Mouse (Mus musculus): Measurements from ENCODE around the gene Rusc1. TPM values are rescaled to one million over a fixed set of nuclear protein-coding genes. Genes with fewer than 3 reads are reported as not detected.

Gene Rusc1
- total RNA-seq, 2 experiments from 2014 or later = 186 to 198 TPM

Other genes starting within 250 kb of the Rusc1 start
- 10 to 100 TPM; 20.6 to 22.5 TPM for gene Msto1, start 179.3 kb downstream of the Rusc1 start, total RNA-seq (2021)
- gene Ash1l, start 142.7 kb downstream of the Rusc1 start, total RNA-seq (2021) = 10 to 100 TPM; 90.9 to 92.2 TPM
- gene Dap3, start 142.1 kb downstream of the Rusc1 start, total RNA-seq (2021) = 100 to 1,000 TPM in 1 of 2 experiments, 10 to 100 TPM in 1; 98.4 to 105 TPM
- not detected for gene Gm43738, start 7.8 kb upstream of the Rusc1 start, total RNA-seq (2021)
- 100 to 1,000 TPM; 110 to 111 TPM for gene Fdps, start 8.6 kb upstream of the Rusc1 start, total RNA-seq (2021)
- gene Pklr, start 42.8 kb upstream of the Rusc1 start, total RNA-seq (2021) = not detected
- gene Hcn3, start 66.9 kb upstream of the Rusc1 start, total RNA-seq (2021) = 10 to 100 TPM; 14.4 to 21.9 TPM
- gene Clk2, start 71.5 kb upstream of the Rusc1 start, total RNA-seq (2021) = 10 to 100 TPM; 40.9 to 45.0 TPM
- 10 to 100 TPM; 63.2 to 63.7 TPM for gene Scamp3, start 84.2 kb upstream of the Rusc1 start, total RNA-seq (2021)
- gene Fam189b, start 89.8 kb upstream of the Rusc1 start, total RNA-seq (2021) = 10 to 100 TPM; 48.1 to 58.5 TPM
- 10 to 100 TPM; 61.5 to 64.9 TPM for gene Gba, start 109.6 kb upstream of the Rusc1 start, total RNA-seq (2021)
- 10 to 100 TPM; 16.0 to 19.4 TPM for gene Thbs3, start 121.9 kb upstream of the Rusc1 start, total RNA-seq (2021)
- 10 to 100 TPM; 83.2 to 97.1 TPM for gene Mtx1, start 133.8 kb upstream of the Rusc1 start, total RNA-seq (2021)
- gene Muc1, start 135.7 kb upstream of the Rusc1 start, total RNA-seq (2021) = under 1 TPM; 0.45 to 0.63 TPM
- gene Krtcap2, start 152.7 kb upstream of the Rusc1 start, total RNA-seq (2021) = 10 to 100 TPM; 66.0 to 67.7 TPM
- gene Trim46, start 153.0 kb upstream of the Rusc1 start, total RNA-seq (2021) = 10 to 100 TPM; 76.1 to 77.1 TPM
- gene Dpm3, start 166.0 kb upstream of the Rusc1 start, total RNA-seq (2021) = 10 to 100 TPM; 56.5 to 56.6 TPM
- gene Slc50a1, start 177.3 kb upstream of the Rusc1 start, total RNA-seq (2021) = 10 to 100 TPM; 35.2 to 35.8 TPM
- 1 to 10 TPM; 5.9 to 8.3 TPM for gene Efna1, start 187.8 kb upstream of the Rusc1 start, total RNA-seq (2021)
- 10 to 100 TPM; 58.3 to 60.8 TPM for gene Efna3, start 229.7 kb upstream of the Rusc1 start, total RNA-seq (2021)
- under 1 TPM in 1 of 2 experiments, not detected in 1; 0.28 TPM for gene Efna4, start 244.7 kb upstream of the Rusc1 start, total RNA-seq (2021)